Mouse (Mus musculus): ENCODE data around the gene Gm21981. TPM values are rescaled to one million over a fixed set of nuclear protein-coding genes. Genes with fewer than 3 reads are reported as not detected.

The Gm21981 gene
- polyA plus RNA-seq, 1 experiment = 1.3 TPM

GRCm38 (mm10) chr17:47678702-47679101 is 15.6 kb downstream of the Gm21981 start:
- peaks cover 11% of the 10 kb centered on the region for H3K36me3 ChIP-seq (ENCODE audit: control insufficient read depth, insufficient read depth)
- H3K27me3 ChIP-seq (ENCODE audit: control insufficient read depth, insufficient read depth, insufficient read length) = no peaks in the 10 kb centered on the region
- H3K4me3 ChIP-seq = no peak overlapping the region
- H3K4me2 ChIP-seq (ENCODE audit: low read depth) = no peak overlapping the region
- no peaks in the 10 kb centered on the region for H3K79me2 ChIP-seq (ENCODE audit: control insufficient read depth, insufficient read depth)
- no peak for TF ChIP-seq REST (IDR thresholded peaks at IDR 0.05; ENCODE audit: insufficient read depth, insufficient read length)
- no peak for TF ChIP-seq TCF3 (IDR thresholded peaks at IDR 0.05; ENCODE audit: insufficient read length, low read depth)
- no peak for TF ChIP-seq E2F4 (IDR thresholded peaks at IDR 0.05; ENCODE audit: insufficient read depth)
- TF ChIP-seq CEBPB (IDR thresholded peaks at IDR 0.05; ENCODE audit: insufficient read depth, poor library complexity, severe bottlenecking) = no peak
- no peak for TF ChIP-seq SRF (IDR thresholded peaks at IDR 0.05; ENCODE audit: control insufficient read depth, insufficient read length, low read depth)
- TF ChIP-seq POLR2AphosphoS2 (IDR thresholded peaks at IDR 0.05; ENCODE audit: insufficient read length, low read depth) = no peak
- no peak for TF ChIP-seq MYOD1 (IDR thresholded peaks at IDR 0.05; ENCODE audit: control insufficient read depth in 1 of 3, insufficient read length in 2 of 3, low read depth in 2 of 3)
- no peak for TF ChIP-seq MAX (IDR thresholded peaks at IDR 0.05; ENCODE audit: low read depth)
- no peak for TF ChIP-seq MYOG (IDR thresholded peaks at IDR 0.05; ENCODE audit: control insufficient read depth in 1 of 3, insufficient read depth in 1 of 3, insufficient read length in 2 of 3, low read depth in 2 of 3)
- TF ChIP-seq POLR2A (IDR thresholded peaks at IDR 0.05; ENCODE audit: insufficient read length, low read depth) = no peak
- TF ChIP-seq TCF12 (IDR thresholded peaks at IDR 0.05; ENCODE audit: insufficient read depth, poor library complexity, severe bottlenecking) = no peak
- no peak for TF ChIP-seq USF1 (IDR thresholded peaks at IDR 0.05; ENCODE audit: low read depth)
- no peak overlapping the region for H3ac ChIP-seq (ENCODE audit: control insufficient read depth, insufficient read length)

- Histone ChIP-seq H3K79me2 (ENCODE audit: control insufficient read depth, insufficient read depth) (no peaks in the 10 kb centered on the region), H3K4me3 (no peak overlapping the region)
- no peak for TF ChIP-seq REST (IDR thresholded peaks at IDR 0.05; ENCODE audit: insufficient read depth, insufficient read length)
- TF ChIP-seq POLR2AphosphoS2 (IDR thresholded peaks at IDR 0.05; ENCODE audit: insufficient read length, low read depth) = no peak
- no peak for TF ChIP-seq TCF3 (IDR thresholded peaks at IDR 0.05; ENCODE audit: insufficient read length, low read depth)
- TF ChIP-seq MAX (IDR thresholded peaks at IDR 0.05; ENCODE audit: low read depth) = no peak
These were observed 16.0 kb downstream of the Gm21981 start for GRCm38 (mm10) chr17:47678238-47678637.

GRCm38 (mm10) chr17:47676581-47676980 is 17.7 kb downstream of the Gm21981 start:
- Histone ChIP-seq H3K4me3 (no peak overlapping the region), H3K36me3 (ENCODE audit: control insufficient read depth, insufficient read depth) (peaks cover 4% of the 10 kb centered on the region), H3K79me2 (ENCODE audit: control insufficient read depth, insufficient read depth) (no peaks in the 10 kb centered on the region), H3K27me3 (ENCODE audit: control insufficient read depth, insufficient read depth, insufficient read length) (no peaks in the 10 kb centered on the region), H3ac (ENCODE audit: control insufficient read depth, insufficient read length) (no peak overlapping the region), H3K4me2 (ENCODE audit: low read depth) (no peak overlapping the region)
- TF ChIP-seq MAX (IDR thresholded peaks at IDR 0.05; ENCODE audit: low read depth) (no peak), POLR2A (IDR thresholded peaks at IDR 0.05; ENCODE audit: insufficient read length, low read depth) (no peak), SRF (IDR thresholded peaks at IDR 0.05; ENCODE audit: control insufficient read depth, insufficient read length, low read depth) (no peak), REST (IDR thresholded peaks at IDR 0.05; ENCODE audit: insufficient read depth, insufficient read length) (no peak), TCF3 (IDR thresholded peaks at IDR 0.05; ENCODE audit: insufficient read length, low read depth) (no peak), CEBPB (IDR thresholded peaks at IDR 0.05; ENCODE audit: insufficient read depth, poor library complexity, severe bottlenecking) (no peak), POLR2AphosphoS2 (IDR thresholded peaks at IDR 0.05; ENCODE audit: insufficient read length, low read depth) (no peak), USF1 (IDR thresholded peaks at IDR 0.05; ENCODE audit: low read depth) (no peak), E2F4 (IDR thresholded peaks at IDR 0.05; ENCODE audit: insufficient read depth) (no peak), TCF12 (IDR thresholded peaks at IDR 0.05; ENCODE audit: insufficient read depth, poor library complexity, severe bottlenecking) (no peak), MYOD1 (IDR thresholded peaks at IDR 0.05; ENCODE audit: control insufficient read depth in 1 of 3, insufficient read length in 2 of 3, low read depth in 2 of 3) (no peak), MYOG (IDR thresholded peaks at IDR 0.05; ENCODE audit: control insufficient read depth in 1 of 3, insufficient read depth in 1 of 3, insufficient read length in 2 of 3, low read depth in 2 of 3) (no peak)

More at GRCm38 (mm10) chr17:47678238-47678637, 16.0 kb downstream of the Gm21981 start:
- H3K4me2 ChIP-seq (ENCODE audit: low read depth) = no peak overlapping the region
- no peak overlapping the region for H3ac ChIP-seq (ENCODE audit: control insufficient read depth, insufficient read length)
- H3K36me3 ChIP-seq (ENCODE audit: control insufficient read depth, insufficient read depth) = peaks cover 11% of the 10 kb centered on the region
- H3K27me3 ChIP-seq (ENCODE audit: control insufficient read depth, insufficient read depth, insufficient read length) = no peaks in the 10 kb centered on the region

- no peak for TF ChIP-seq SRF (IDR thresholded peaks at IDR 0.05; ENCODE audit: control insufficient read depth, insufficient read length, low read depth)
- TF ChIP-seq MYOD1 (IDR thresholded peaks at IDR 0.05; ENCODE audit: control insufficient read depth in 1 of 3, insufficient read length in 2 of 3, low read depth in 2 of 3) = no peak
- no peak for TF ChIP-seq MAX (IDR thresholded peaks at IDR 0.05; ENCODE audit: low read depth)
- no peak for TF ChIP-seq POLR2AphosphoS2 (IDR thresholded peaks at IDR 0.05; ENCODE audit: insufficient read length, low read depth)
- no peaks in the 10 kb centered on the region for H3K27me3 ChIP-seq (ENCODE audit: control insufficient read depth, insufficient read depth, insufficient read length)
- H3K4me3 ChIP-seq = no peak overlapping the region
- H3K4me2 ChIP-seq (ENCODE audit: low read depth) = no peak overlapping the region
- no peaks in the 10 kb centered on the region for H3K36me3 ChIP-seq (ENCODE audit: control insufficient read depth, insufficient read depth)
- no peaks in the 10 kb centered on the region for H3K79me2 ChIP-seq (ENCODE audit: control insufficient read depth, insufficient read depth)
- no peak overlapping the region for H3ac ChIP-seq (ENCODE audit: control insufficient read depth, insufficient read length)
These were observed 21.7 kb downstream of the Gm21981 start for GRCm38 (mm10) chr17:47672311-47673111.

- H3K79me2 ChIP-seq (ENCODE audit: control insufficient read depth, insufficient read depth) = no peaks in the 10 kb centered on the region
- TF ChIP-seq MYOG (IDR thresholded peaks at IDR 0.05; ENCODE audit: control insufficient read depth in 1 of 3, insufficient read depth in 1 of 3, insufficient read length in 2 of 3, low read depth in 2 of 3) (no peak), REST (IDR thresholded peaks at IDR 0.05; ENCODE audit: insufficient read depth, insufficient read length) (no peak), TCF3 (IDR thresholded peaks at IDR 0.05; ENCODE audit: insufficient read length, low read depth) (no peak), TCF12 (IDR thresholded peaks at IDR 0.05; ENCODE audit: insufficient read depth, poor library complexity, severe bottlenecking) (no peak), CEBPB (IDR thresholded peaks at IDR 0.05; ENCODE audit: insufficient read depth, poor library complexity, severe bottlenecking) (no peak), E2F4 (IDR thresholded peaks at IDR 0.05; ENCODE audit: insufficient read depth) (no peak), MAX (IDR thresholded peaks at IDR 0.05; ENCODE audit: low read depth) (no peak), POLR2AphosphoS2 (IDR thresholded peaks at IDR 0.05; ENCODE audit: insufficient read length, low read depth) (no peak), POLR2A (IDR thresholded peaks at IDR 0.05; ENCODE audit: insufficient read length, low read depth) (no peak), SRF (IDR thresholded peaks at IDR 0.05; ENCODE audit: control insufficient read depth, insufficient read length, low read depth) (no peak)
- H3K4me3 ChIP-seq = no peak overlapping the region
- H3K36me3 ChIP-seq (ENCODE audit: control insufficient read depth, insufficient read depth) = no peaks in the 10 kb centered on the region
- H3K27me3 ChIP-seq (ENCODE audit: control insufficient read depth, insufficient read depth, insufficient read length) = no peaks in the 10 kb centered on the region
- no peak overlapping the region for H3ac ChIP-seq (ENCODE audit: control insufficient read depth, insufficient read length)
- H3K4me2 ChIP-seq (ENCODE audit: low read depth) = no peak overlapping the region
These were observed 22.3 kb downstream of the Gm21981 start for GRCm38 (mm10) chr17:47671988-47672310.

Data from myocyte (in vitro differentiated cells).